Mouse (Mus musculus) neural tube, embryonic 13.5 days (tissue): ENCODE measurements around the gene Mak. TPM values are rescaled to one million over a fixed set of nuclear protein-coding genes. Genes with fewer than 3 reads are reported as not detected.

Experiments used
- ATAC-seq: fragments of 200-750 bp; cut with Nextera tagmentation; 2 replicates; pipeline ENCODE4 v1.8.0; 2017; ENCODE audit warnings: low read depth, mild to moderate bottlenecking, moderate TSS enrichment, moderate library complexity
- H3K27ac ChIP-seq: fragments of 300-500 bp; sonication (generic); replicated peaks from 2 replicates; pipeline ENCODE4 v1.5.1; 2015; ENCODE audit warnings: moderate library complexity, mild to moderate bottlenecking, inconsistent platforms
- H3K27me3 ChIP-seq: fragments of 300-500 bp; sonication (generic); 2 replicates; pipeline ENCODE4 v1.6.1; 2015; ENCODE audit warnings: mild to moderate bottlenecking, inconsistent platforms
- H3K36me3 ChIP-seq: fragments of 300-500 bp; sonication (generic); 2 replicates; pipeline ENCODE4 v1.6.1; 2015; ENCODE audit warnings: mild to moderate bottlenecking, inconsistent platforms
- H3K4me1 ChIP-seq: fragments of 300-500 bp; sonication (generic); replicated peaks from 2 replicates; pipeline ENCODE4 v1.6.1; 2015; ENCODE audit warnings: inconsistent platforms
- H3K4me2 ChIP-seq: fragments of 300-500 bp; sonication (generic); 2 replicates; pipeline ENCODE4 v1.6.1; 2015; ENCODE audit warnings: inconsistent platforms, mild to moderate bottlenecking, moderate library complexity
- H3K4me3 ChIP-seq: fragments of 300-500 bp; sonication (generic); 2 replicates; pipeline ENCODE4 v1.5.1; 2015; ENCODE audit warnings: mild to moderate bottlenecking, inconsistent platforms
- H3K9ac ChIP-seq: fragments of 300-500 bp; sonication (generic); 2 replicates; pipeline ENCODE4 v1.6.1; 2015; ENCODE audit warnings: moderate library complexity, mild to moderate bottlenecking, inconsistent platforms
- H3K9me3 ChIP-seq: fragments of 300-500 bp; sonication (generic); 2 replicates; pipeline ENCODE4 v1.6.1; 2016; ENCODE audit warnings: inconsistent platforms
- WGBS: fragments of 180-500 bp; shearing (Covaris S2); methylation state at CpG from one replicate; pipeline ENCODE4 v1.1.7; 2015; 5-methylcytosine and 5-hydroxymethylcytosine counted together
- polyA plus RNA-seq: library from polyadenylated mRNA; unstranded; fragments of >200 nt; fragmentation: Nextera tagmentation; extraction: Ambion mirVana; gene quantifications from 2 replicates; pipeline ENCODE4 v1.2.1, GENCODE M21; 2015

Gene Mak
- polyA plus RNA-seq, 1 experiment from 2014 or later: 0.25 TPM

DNA sequence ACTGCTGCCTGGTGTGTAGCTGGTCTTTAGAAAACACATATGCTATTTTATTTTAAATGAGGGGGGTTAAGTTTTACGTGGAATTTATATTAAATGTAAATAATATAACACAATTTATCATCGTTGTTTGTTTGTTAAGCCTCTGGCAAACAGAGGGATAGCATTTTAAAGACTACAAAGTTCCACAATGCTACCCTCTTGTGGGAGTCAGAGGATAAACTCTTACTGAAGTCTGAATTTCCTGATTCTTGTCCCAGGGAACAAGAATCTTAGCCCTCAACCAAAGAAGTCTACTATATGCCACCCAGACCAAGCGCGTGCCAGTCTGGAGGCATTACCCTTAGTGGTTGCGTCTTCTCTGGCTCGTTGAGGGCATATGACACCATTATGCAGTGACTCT, 32.2 kb downstream of the Mak start:
- Histone ChIP-seq H3K4me1 (no peaks in the 10 kb centered on the region), H3K9ac (no peak overlapping the region)

GRCm38 (mm10) chr13:41045901-41046300, 33.6 kb downstream of the Mak start:
- Histone ChIP-seq H3K4me2 (no peak overlapping the region), H3K36me3 (no peaks in the 10 kb centered on the region), H3K4me1 (no peaks in the 10 kb centered on the region), H3K9me3 (no peaks in the 10 kb centered on the region), H3K4me3 (no peak overlapping the region), H3K27me3 (no peaks in the 10 kb centered on the region), H3K27ac (no peak overlapping the region), H3K9ac (no peak overlapping the region)
- ATAC-seq: no peak
- WGBS: 90% methylated on average over 8 of the region's 8 CpGs

More for the DNA sequence above, 32.2 kb downstream of the Mak start:
- Histone ChIP-seq H3K27me3 (no peaks in the 10 kb centered on the region), H3K36me3 (no peaks in the 10 kb centered on the region), H3K4me3 (no peak overlapping the region), H3K9me3 (no peaks in the 10 kb centered on the region), H3K27ac (no peak overlapping the region), H3K4me2 (no peak overlapping the region)
- WGBS: 85% methylated on average over 6 of the region's 6 CpGs
- no peak for ATAC-seq

DNA sequence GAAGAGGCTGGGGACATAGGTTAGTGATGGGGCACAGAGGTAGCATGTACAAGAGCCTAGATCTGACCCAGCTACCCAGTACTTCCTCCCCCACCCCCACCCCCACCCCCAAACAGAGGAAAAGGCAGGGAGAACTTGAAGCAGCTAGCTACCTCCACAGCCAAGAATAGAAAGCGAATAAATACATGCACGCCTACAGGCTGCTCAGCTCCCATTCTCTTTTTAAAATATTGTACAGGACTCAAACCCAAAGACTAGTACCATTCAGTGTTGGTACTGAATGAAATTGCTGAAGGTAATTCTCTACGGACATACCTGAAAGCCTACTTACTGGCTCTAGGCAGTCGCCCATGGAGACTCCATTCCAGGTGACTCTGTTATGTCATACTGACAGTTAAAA, 37.0 kb downstream of the Mak start:
- H3K27me3 ChIP-seq: no peaks in the 10 kb centered on the region
- no peaks in the 10 kb centered on the region for H3K36me3 ChIP-seq
- H3K9me3 ChIP-seq: no peaks in the 10 kb centered on the region
- H3K27ac ChIP-seq: no peak overlapping the region
- 93% methylated on average over 4 of the region's 4 CpGs for WGBS
- no peak for ATAC-seq
- no peak overlapping the region for H3K4me2 ChIP-seq
- no peaks in the 10 kb centered on the region for H3K4me1 ChIP-seq
- no peak overlapping the region for H3K4me3 ChIP-seq
- no peak overlapping the region for H3K9ac ChIP-seq

DNA sequence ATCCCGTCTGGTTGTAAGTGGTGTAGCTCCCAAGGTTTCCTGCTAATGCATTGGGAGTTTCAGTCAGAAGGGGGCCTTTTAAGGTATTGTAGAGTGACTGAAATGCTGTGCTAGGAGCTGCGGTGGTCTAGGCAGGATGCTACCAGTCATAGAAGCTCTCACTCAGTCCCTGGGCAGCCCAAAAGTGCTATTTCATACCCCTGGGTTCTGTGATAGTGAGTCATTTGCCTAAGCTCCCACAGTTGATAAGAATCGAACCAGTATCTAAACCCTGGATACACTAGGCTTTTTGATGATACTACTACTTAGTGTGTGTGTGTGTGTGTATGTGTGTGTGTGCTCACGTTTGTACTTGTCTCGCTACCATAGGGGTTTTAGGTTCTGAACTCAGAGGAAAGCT, 49.4 kb downstream of the Mak start:
- ATAC-seq: no peak
- H3K9ac ChIP-seq: no peak overlapping the region
- 76% methylated on average over 5 of the region's 5 CpGs for WGBS

DNA sequence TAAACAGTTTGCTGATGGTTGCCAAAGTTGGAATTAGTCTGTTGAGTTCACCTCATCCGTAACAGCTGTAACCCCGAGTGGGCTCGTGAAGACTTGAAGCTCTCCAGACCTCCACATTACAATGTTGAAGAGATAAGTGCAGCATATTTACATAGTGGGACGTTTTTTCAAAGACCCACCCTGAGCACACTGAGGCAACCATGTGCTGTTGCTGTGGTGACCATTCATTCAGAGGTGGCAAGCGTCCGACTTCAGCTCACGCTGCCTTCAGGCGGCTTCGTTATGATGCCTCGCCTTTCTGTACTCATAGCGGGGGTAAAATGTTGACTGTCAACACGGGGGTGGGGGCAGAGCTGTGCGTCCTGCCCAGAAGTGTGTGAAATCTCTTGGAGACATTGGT, 57.4 kb downstream of the Mak start:
- 89% methylated on average over 13 of the region's 13 CpGs for WGBS
- Histone ChIP-seq H3K27ac (no peak overlapping the region), H3K4me3 (no peak overlapping the region), H3K27me3 (no peaks in the 10 kb centered on the region), H3K4me2 (no peak overlapping the region), H3K9ac (no peak overlapping the region), H3K36me3 (peaks cover 56% of the 10 kb centered on the region), H3K9me3 (no peaks in the 10 kb centered on the region), H3K4me1 (peaks cover 13% of the 10 kb centered on the region)
- ATAC-seq: no peak

More for the DNA sequence above, 49.4 kb downstream of the Mak start:
- Histone ChIP-seq H3K27ac (no peak overlapping the region), H3K4me1 (no peaks in the 10 kb centered on the region), H3K4me3 (no peak overlapping the region), H3K4me2 (no peak overlapping the region), H3K27me3 (no peaks in the 10 kb centered on the region), H3K36me3 (no peaks in the 10 kb centered on the region), H3K9me3 (no peaks in the 10 kb centered on the region)

DNA sequence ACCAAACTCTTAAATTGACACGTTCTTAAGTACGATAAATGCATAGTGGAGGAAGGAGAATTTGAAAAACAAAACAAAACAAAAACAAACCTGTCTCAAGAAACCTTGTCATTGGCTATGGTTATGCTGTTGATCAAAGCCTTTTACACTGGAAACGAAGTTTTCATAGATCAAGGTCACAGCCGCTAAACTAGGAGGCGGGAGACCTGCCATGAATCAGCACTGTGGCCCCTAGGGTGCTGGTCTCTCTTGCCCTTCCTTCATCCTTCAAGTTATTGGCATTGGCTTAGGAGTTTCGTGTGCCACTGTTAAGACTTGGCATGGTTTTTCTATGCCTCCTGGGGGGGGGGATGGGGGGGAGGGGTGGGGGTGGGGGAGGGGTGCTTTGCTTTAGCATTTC, 57.9 kb downstream of the Mak start:
- Histone ChIP-seq H3K4me3 (no peak overlapping the region), H3K27me3 (no peaks in the 10 kb centered on the region), H3K9me3 (no peaks in the 10 kb centered on the region), H3K27ac (no peak overlapping the region), H3K4me2 (no peak overlapping the region), H3K36me3 (peaks cover 56% of the 10 kb centered on the region), H3K4me1 (peaks cover 18% of the 10 kb centered on the region), H3K9ac (no peak overlapping the region)
- 94% methylated on average over 6 of the region's 6 CpGs for WGBS
- ATAC-seq: no peak

DNA sequence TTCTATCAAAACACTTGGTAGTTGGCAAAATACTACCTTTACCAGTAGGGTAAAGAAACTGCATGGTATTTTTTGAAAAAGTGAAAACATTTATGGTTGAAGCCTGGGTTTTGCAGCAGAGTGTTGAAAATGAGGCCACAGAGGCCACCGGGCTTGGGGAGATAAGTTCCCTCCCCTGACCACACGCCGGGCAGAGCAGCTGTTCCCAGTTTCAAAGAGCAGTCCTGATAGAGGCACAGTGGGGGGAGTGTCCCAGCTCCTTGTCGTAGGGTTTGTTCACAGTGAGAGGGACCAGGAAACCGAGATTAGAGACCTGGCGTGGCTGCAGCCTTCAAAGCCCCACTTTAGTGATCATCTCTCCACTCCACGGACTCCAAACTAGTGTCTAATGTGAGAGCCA, 59.0 kb downstream of the Mak start:
- no peak for ATAC-seq
- peaks cover 56% of the 10 kb centered on the region for H3K36me3 ChIP-seq
- H3K4me3 ChIP-seq: no peak overlapping the region
- H3K27me3 ChIP-seq: no peaks in the 10 kb centered on the region
- no peak overlapping the region for H3K9ac ChIP-seq
- WGBS: 81% methylated on average over 7 of the region's 7 CpGs
- peaks cover 21% of the 10 kb centered on the region for H3K4me1 ChIP-seq
- H3K4me2 ChIP-seq: no peak overlapping the region
- no peak overlapping the region for H3K27ac ChIP-seq
- no peaks in the 10 kb centered on the region for H3K9me3 ChIP-seq

DNA sequence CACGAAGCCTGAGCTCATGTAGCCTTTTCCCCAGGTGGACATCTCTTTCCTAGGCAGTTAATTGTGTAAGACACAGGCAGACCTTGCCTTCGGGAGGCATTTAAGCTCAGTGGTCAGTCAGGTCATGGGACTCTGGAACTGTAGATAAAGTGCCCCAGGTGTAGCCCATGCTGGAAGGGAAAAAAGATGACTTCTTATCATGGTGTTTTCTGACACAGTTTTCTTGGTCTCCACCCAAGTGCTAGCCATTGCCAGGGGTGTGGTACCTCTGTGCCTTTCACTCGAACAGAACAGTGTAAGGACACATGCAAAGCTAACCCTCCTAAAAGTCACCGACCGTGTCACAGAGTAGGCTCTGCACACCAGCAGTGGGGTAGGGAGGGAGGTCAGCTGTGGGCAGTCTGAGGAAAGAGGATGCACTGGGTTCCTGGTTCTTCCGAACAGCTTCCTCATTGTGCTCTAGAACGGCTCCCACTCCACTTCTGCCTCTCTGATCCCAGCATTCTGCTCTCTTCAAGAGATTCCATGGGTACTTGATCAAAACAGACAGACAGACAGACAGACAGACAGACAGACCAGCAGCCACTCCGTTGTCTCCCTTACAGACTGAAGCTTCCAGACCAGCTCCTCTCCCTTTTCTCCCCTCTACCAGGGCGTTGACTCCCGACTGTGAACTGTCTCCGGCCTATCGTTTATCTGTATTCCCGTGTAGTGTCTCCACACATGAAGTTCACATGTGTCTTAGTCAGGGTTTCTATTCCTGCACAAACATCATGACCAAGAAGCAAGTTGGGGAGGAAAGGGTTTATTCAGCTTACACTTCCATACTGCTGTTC, 60.5 kb downstream of the Mak start:
- Histone ChIP-seq H3K4me1 (peaks cover 25% of the 10 kb centered on the region), H3K4me3 (no peak overlapping the region), H3K9me3 (no peaks in the 10 kb centered on the region), H3K9ac (no peak overlapping the region), H3K27me3 (no peaks in the 10 kb centered on the region), H3K27ac (no peak overlapping the region), H3K4me2 (no peak overlapping the region), H3K36me3 (peaks cover 61% of the 10 kb centered on the region)
- no peak for ATAC-seq
- WGBS: 92% methylated on average over 13 of the region's 13 CpGs

- WGBS: 94% methylated on average over 9 of the region's 9 CpGs
Measured at GRCm38 (mm10) chr13:41018236-41018635, 61.3 kb downstream of the Mak start.

GRCm38 (mm10) chr13:41017832-41018231, 61.7 kb downstream of the Mak start:
- H3K27me3 ChIP-seq: no peaks in the 10 kb centered on the region
- WGBS: 91% methylated on average over 4 of the region's 4 CpGs
- peaks cover 65% of the 10 kb centered on the region for H3K36me3 ChIP-seq
- peaks cover 25% of the 10 kb centered on the region for H3K4me1 ChIP-seq
- ATAC-seq: no peak
- H3K27ac ChIP-seq: no peak overlapping the region
- no peaks in the 10 kb centered on the region for H3K9me3 ChIP-seq
- peak overlapping the region; percentile 70 for H3K4me2 ChIP-seq
- H3K9ac ChIP-seq: no peak overlapping the region; the same call in 1 of the 2 replicates
- no peak overlapping the region for H3K4me3 ChIP-seq

More at GRCm38 (mm10) chr13:41018236-41018635, 61.3 kb downstream of the Mak start:
- no peak overlapping the region for H3K9ac ChIP-seq
- no peaks in the 10 kb centered on the region for H3K27me3 ChIP-seq
- peaks cover 25% of the 10 kb centered on the region for H3K4me1 ChIP-seq
- no peak overlapping the region for H3K4me3 ChIP-seq
- no peaks in the 10 kb centered on the region for H3K9me3 ChIP-seq
- peaks cover 61% of the 10 kb centered on the region for H3K36me3 ChIP-seq
- H3K27ac ChIP-seq: no peak overlapping the region
- ATAC-seq: no peak
- H3K4me2 ChIP-seq: no peak overlapping the region

- Histone ChIP-seq H3K36me3 (peaks cover 67% of the 10 kb centered on the region), H3K9ac (peak overlapping the region; percentile 73), H3K4me3 (peak overlapping the region; percentile 57), H3K4me2 (peak overlapping the region; percentile 70), H3K27ac (peak overlapping the region; percentile 85), H3K27me3 (no peaks in the 10 kb centered on the region), H3K9me3 (no peaks in the 10 kb centered on the region), H3K4me1 (peaks cover 25% of the 10 kb centered on the region)
- 39% methylated on average over 12 of the region's 12 CpGs for WGBS
- peak; percentile 23 for ATAC-seq
Measured at GRCm38 (mm10) chr13:41016797-41017405, 62.6 kb downstream of the Mak start.

DNA sequence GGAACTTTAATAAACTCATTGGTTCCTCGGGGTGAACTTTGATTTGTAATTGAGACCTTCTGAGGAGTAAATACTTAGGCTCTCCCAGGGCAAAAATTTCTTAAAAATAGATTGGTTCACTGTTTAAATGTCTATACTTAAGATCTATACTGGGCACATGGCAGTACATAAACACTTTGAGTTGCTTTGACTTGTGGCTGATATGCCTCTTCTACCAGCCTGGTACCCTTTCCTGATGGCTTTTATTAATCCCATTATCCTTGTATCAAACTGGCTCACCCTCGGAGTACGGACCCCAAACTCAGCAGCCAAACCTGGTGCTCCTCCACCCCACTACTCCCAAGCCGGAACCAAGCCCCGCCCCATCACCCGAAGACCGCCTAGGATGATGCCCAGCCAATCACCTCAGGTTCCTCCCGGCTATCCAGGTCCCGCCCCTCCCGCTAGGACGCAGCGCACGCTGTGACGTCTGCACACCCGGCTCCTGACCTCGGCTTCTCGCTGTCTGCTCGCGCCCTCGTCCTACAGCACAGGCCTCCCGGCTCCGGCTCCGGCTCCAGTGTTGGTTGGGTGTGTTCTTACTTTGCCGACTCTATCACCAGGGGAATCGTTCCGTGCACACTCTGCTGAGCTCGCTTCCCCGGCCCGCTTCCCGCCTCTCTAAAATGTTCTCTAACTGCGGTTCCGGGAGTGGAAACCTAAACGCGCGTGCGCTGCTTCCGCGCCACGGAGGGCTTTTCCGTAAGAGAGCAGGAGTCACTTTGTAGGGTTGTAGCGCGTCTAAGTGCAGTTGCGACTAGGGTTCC, 63.5 kb downstream of the Mak start, which contains the start of gene Tmem14c:
Gene Tmem14c, plus strand, starts transcription at position 464 of the 806 bp plus-strand sequence.
- under 1% methylated on average over 43 of the region's 43 CpGs for WGBS
- H3K9me3 ChIP-seq: no peaks in the 10 kb centered on the region
- peak within 1 kb of the TSS; percentile 73 for H3K9ac ChIP-seq
- H3K4me1 ChIP-seq: peaks cover 25% of the 10 kb centered on the region
- H3K36me3 ChIP-seq: peaks cover 65% of the 10 kb centered on the region
- no peaks in the 10 kb centered on the region for H3K27me3 ChIP-seq
- H3K4me2 ChIP-seq: peak within 1 kb of the TSS; percentile 70
- peak; percentile 99 for ATAC-seq
- peak within 1 kb of the TSS; percentile 85 for H3K27ac ChIP-seq
- H3K4me3 ChIP-seq: peak within 1 kb of the TSS; percentile 57
